Mouse (Mus musculus): ENCODE results near the gene Gm49388.

Gm49388 gene

DNA sequence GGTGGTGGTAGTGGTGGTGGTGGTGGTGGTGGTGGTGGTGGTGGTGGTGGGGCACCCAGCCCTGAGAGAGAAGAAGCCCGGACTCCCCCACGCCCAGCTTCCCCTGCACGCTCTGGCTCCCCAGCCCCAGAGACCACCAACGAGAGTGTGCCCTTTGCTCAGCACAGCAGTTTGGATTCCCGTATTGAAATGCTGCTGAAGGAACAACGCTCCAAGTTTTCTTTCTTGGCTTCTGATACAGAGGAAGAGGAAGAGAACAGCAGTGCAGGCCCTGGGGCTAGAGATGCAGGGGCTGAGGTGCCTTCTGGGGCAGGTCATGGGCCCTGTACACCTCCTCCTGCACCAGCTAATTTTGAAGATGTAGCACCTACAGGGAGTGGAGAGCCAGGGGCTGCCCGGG lies at the start of gene Gm49388:
Gm49388 (plus strand) TSS at position 301 of the 400 bp plus-strand sequence.
- no peak for DNase-seq (ENCODE audit: low read depth, low spot score)

- DNase-seq (ENCODE audit: low read depth, low spot score) = peak; percentile 82
These were observed 40.9 kb upstream of the Gm49388 start, which contains the start of gene Fbxl19 for GRCm38 (mm10) chr7:127744366-127745045. Fbxl19 (plus strand) TSS chr7:127744543.

DNA sequence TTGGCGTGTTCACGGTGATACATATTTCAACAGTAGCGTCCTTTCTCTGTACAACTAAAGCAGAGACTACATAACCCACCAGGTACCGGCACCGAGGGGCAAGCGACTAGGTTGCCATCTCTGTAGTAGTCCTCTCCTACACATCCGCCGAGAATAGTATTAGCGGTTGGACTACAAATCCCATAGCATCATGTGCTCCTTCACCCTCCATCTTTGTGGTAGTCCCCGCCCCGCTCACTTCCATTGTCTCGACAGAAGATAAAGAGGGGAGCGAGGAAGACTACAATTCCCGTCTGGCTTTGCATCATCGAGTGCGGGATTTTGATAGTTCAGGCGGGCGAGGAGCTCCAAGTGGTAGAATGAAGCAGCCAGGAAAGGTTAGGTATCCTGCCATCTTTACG lies 40.2 kb upstream of the Gm49388 start:
- DNase-seq (ENCODE audit: low read depth, low spot score) = peak; percentile 95

DNA sequence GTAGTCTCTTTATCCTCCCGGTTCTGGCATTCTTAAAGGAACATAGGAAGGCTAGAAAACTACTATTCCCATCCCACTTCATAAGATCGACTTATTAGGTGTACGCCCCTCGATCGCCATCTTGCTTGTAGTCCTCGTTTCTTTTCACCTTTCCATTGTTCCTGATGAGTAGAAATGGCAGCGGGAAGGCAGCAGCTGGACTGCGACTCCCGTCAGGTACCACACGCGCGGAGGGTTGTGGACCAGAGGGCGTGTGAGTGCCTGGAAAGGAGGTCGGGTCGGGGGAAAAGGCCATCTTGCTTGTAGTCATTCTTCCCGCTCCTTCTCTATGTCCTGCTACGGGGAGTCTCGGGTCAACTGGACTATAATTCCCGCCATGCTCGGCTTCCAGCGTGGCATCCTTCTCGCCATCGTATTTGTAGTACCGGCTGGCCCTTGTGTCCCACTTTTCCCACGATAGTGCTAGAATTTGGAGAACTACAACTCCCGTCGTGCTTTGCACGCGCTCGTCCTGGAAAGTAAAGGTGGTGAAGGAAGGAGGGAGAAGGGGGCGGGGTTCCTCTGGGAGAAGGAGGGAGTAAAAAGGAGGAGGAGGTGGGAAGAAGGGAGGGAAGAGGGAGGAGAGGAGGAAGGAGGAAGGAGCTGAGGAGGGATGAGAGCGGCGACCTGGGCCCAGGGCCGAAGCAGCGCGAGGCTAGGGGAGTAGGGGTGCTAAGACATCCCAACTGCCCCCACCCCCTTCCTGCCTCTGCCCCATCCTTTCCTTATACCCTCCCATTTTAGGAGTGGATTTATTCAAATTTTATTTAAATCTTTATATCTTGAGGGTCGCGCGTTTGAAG lies 39.5 kb upstream of the Gm49388 start:
- peak; percentile 98 for DNase-seq (ENCODE audit: low read depth, low spot score)

DNA sequence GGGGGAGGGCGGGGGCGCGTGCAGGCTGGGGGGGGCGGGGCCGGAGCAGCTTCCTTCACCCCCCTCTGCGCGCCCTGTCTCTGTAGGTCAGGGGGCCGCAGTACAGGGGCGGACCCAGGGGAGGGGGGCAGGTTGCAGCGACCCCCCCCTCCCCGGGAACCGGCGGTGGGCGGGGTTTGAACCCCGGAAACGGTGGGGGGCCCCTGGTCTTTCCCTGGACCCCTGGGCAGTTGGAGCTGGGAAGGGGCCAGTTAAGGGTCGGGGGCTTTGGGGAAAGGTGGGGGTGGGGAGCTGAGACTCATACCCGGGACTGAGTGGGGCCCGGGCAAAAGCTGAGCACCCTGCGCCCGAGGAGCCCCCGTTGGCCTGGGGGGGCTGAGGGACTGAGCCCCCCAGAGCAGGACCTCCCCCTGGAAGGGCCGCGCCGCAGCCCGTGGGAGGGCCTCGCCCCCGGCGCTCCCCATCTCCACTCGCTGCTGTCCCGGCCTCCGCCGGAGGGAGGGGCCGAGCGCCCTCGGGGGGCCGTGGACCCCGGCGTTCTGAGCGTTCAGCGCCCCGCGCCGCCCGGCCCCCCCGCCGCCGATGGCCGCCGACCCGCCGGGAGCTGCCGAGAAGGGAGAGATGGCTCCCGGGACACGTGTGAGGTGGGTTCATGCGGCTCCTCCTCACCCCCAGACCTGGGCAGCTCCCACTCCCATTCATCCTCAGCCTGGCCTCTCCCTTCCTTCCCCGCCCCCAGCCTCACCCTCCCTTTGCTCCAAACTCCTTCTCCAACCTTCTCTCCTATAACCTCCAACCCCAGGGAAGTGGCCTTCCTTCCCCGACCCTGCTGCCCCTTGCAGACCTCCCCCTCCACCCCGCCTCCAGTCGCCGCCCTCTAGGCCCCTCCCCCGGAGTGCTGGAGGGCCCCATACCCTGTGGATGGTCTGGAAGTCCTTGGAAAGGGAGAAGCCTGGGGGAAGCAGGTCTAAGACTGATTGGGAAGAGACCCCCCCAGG lies 38.6 kb upstream of the Gm49388 start:
- peak; percentile 59 for DNase-seq (ENCODE audit: low read depth, low spot score)

GRCm38 (mm10) chr7:127747559-127748234 lies 37.7 kb upstream of the Gm49388 start:
- no peak for DNase-seq (ENCODE audit: low read depth, low spot score)

DNA sequence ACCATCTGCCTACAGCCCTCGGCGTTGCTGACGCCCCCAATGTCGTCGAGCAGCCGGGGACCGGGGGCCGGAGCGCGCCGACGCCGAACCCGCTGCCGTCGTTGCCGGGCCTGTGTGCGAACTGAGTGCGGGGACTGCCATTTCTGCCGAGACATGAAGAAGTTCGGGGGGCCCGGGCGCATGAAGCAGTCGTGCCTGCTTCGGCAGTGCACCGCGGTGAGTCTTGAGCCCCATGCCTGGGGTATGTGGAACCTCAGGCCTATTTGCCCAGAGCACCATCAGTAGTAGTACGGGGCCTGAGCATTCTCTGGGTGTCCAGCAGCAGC lies 37.2 kb upstream of the Gm49388 start:
- DNase-seq (ENCODE audit: low read depth, low spot score) = no peak

DNA sequence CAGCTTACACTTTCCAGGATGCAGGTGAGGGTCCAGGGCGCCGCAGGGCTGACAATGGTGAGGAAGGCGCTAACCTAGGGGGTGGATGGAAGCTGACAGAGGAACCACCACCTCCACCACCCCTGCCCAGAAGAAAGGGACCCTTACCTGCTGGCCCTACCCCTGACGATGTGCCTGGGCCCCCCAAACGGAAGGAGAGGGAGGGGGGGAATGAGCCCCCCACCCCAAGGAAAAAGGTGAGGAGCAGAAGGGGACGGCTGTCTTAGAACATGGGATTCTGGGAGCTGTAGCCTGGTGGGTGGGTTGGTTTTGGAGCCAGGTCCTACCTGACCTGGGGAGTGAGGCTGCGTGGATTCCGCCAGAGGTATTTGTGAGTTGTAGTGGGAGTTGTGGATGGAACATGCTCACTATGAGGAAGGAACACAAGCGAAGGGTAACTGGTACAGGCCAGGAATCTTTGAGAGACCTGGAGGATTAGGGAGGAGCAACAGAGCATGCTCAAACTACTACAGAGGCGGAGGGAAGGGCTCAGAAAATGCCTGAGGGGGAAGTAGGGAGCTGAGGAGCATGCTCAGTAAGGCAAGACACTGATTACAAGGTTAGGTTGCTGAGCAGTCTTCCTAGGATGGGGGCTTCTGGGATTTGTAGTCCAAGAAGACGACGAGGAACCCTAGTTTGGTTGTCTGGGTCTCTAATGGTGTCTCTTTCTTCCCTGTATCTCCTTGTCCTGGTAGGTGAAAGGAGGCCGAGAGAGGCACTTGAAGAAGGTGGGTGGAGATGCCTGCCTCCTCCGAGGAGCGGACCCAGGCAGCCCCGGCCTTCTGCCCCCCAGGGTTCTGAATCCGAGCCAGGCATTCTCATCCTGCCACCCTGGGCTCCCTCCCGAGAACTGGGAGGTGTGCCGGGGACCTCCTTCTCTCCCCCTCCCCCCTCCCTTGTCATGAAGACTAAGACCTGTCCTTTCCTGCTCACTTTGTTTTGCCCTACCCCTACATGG lies 35.0 kb upstream of the Gm49388 start:
- DNase-seq (ENCODE audit: low read depth, low spot score) = no peak

DNA sequence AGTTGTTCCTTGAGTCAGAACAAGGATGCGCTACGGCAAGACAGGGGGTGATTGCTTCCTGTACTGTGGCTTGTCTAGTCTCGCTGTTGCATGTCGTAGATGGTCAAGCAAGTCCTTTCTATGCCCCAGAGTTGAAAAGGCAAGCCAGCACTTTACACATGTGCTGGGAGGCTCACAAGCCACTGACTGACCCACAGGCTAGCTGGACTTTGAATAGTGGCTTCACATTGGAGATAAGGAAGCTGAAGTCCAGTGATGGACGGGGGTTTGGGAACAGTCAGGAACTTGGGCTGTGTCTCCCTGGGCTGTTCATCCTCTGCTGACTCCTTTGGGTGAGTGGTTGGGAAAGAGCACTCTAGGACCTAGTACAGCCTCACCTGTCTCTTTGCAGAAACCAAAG lies 33.8 kb upstream of the Gm49388 start:
- no peak for DNase-seq (ENCODE audit: low read depth, low spot score)

- no peak for DNase-seq (ENCODE audit: low read depth, low spot score)
These were observed 33.3 kb upstream of the Gm49388 start for GRCm38 (mm10) chr7:127752069-127752468.

DNA sequence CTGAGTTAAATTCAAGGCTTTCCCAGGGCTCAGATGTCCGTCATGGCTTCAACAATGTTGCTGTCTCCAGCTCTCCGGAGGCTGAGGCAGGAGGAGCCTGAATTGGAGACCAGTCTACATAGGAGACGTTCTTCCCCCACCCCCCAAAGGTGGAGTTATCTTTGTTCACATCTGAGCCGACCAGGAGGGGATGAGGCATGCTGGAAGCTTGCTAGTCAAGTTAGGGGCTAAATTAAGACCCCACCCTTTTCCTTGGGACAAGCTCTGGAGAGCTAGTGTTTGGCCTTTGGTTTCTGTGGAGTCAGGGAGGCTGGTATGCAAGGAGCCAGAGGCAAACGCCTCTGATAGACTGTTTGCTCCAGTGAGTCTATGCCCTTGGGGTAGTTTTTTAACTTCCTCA lies 32.2 kb upstream of the Gm49388 start:
- no peak for DNase-seq (ENCODE audit: low read depth, low spot score)

- DNase-seq (ENCODE audit: low read depth, low spot score) = no peak
These were observed 31.7 kb upstream of the Gm49388 start for GRCm38 (mm10) chr7:127753741-127754140.

GRCm38 (mm10) chr7:127759716-127760115 lies 25.7 kb upstream of the Gm49388 start:
- DNase-seq (ENCODE audit: low read depth, low spot score) = no peak

- no peak for DNase-seq (ENCODE audit: low read depth, low spot score)
These were observed 24.9 kb upstream of the Gm49388 start for GRCm38 (mm10) chr7:127760478-127760877.

- DNase-seq (ENCODE audit: low read depth, low spot score) = peak; percentile 79
These were observed 24.4 kb upstream of the Gm49388 start for GRCm38 (mm10) chr7:127761026-127761425.

DNA sequence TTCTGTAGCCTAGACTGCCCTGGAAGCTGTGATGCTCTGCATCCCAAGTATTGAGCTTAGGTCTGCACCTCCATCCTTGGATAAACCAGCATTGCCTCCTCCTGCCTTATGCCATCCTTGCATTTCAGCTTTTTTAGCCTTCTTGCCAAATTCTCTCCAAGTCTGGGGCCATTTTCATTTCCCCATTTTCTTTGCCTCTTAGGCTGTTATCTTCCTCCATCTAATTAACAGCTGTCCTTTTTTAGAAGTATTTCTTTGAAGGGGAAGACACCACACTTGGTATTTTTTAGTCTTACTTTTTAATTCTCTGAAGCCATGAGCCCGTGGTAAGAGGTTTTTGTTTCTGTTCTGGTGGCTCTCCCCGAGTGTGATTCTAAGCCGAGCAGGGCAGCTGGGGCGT lies 21.8 kb upstream of the Gm49388 start:
- DNase-seq (ENCODE audit: low read depth, low spot score) = no peak

GRCm38 (mm10) chr7:127765756-127766155 lies 19.7 kb upstream of the Gm49388 start:
- no peak for DNase-seq (ENCODE audit: low read depth, low spot score)

DNA sequence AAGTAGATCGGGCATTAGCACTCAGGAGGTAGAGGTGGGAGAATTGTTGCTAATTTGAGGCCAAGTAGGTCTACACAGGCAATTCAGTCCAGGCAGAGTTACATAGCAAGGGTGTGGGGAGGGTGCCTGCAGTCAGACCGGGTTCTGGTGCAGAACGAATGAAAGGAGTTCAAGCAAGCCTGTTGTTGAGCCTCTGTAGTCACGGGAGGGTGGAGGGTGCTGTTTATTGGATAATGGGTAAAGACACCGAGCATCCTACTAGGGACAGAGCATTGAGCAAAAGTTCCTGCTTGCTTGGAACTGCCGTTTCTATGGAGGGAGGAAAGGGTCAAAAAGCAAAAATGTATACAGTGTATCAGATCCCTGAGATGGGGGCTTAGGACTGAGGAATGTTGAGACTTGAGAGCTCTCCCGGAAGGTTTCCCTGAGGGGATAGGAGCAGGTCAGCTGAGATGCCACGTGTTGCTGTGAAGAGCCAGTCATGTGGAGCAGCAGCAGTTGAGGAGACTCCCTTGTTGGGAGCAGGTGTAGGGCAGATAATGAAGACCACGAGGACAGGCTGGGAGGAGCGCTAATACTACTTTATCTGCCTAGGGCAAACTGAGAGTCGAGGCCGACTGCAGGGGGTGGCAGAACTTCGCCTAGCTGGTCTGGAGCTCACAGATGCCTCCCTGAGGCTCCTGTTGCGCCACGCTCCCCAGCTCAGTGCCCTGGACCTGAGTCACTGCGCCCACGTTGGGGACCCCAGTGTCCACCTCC lies 18.4 kb upstream of the Gm49388 start:
- no peak for DNase-seq (ENCODE audit: low read depth, low spot score)

DNA sequence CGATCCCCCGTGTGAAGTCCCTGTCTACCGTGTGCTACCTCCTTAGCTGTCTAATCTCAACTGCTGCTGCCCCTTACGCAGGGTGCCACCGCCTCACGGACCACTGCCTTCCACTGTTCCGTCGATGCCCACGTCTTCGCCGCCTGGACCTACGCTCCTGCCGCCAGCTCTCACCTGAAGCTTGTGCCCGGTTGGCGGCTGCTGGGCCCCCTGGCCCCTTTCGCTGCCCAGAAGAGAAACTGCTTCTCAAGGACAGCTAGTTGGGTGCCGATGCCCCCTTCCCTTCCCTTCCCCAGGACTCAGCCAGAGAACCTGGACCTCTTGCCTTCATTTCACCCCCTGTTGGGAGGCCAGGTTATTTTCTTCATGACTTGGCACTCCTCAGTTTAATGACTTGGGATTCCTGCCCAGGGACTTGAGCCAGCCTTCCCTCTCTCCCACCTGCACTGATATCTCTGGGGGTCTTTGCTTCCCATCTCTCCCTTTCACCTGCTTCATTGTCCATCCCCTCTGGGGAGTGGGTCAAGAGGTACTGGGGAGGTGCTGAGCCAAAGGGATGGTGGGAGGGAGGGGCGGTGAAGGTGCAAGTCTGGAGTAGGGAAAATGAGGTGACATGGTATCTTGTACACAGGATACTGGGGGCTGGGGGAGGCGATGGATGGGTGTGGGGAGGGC lies 17.6 kb upstream of the Gm49388 start:
- DNase-seq (ENCODE audit: low read depth, low spot score) = no peak

Data from mesoderm, embryonic 11.5 days (tissue).